Mouse (Mus musculus): ENCODE measurements around the gene Atad5.
A peak's percentile ranks its signal among the peaks of the same experiment; 100 is the strongest.

The Atad5 gene

GRCm38 (mm10) chr11:80088917-80089816, at the start of gene Atad5:
Gene Atad5 (plus strand): TSS chr11:80089400.
- peak; percentile 87 to 88 for DNase-seq

GRCm38 (mm10) chr11:80042615-80043418, 46.4 kb upstream of the Atad5 start:
- peak; percentile 47 to 49 for DNase-seq

- DNase-seq, result no peak
Observed at GRCm38 (mm10) chr11:80043419-80043817, 45.8 kb upstream of the Atad5 start.

GRCm38 (mm10) chr11:80046856-80047255, 42.3 kb upstream of the Atad5 start:
- DNase-seq, result no peak

GRCm38 (mm10) chr11:80050088-80050487, 39.1 kb upstream of the Atad5 start:
- DNase-seq, result no peak

- DNase-seq, result no peak
Observed at GRCm38 (mm10) chr11:80052456-80052855, 36.7 kb upstream of the Atad5 start.

- no peak for DNase-seq
Observed at GRCm38 (mm10) chr11:80053171-80053570, 36.0 kb upstream of the Atad5 start.

GRCm38 (mm10) chr11:80054659-80055058, 34.5 kb upstream of the Atad5 start:
- no peak for DNase-seq

GRCm38 (mm10) chr11:80056141-80056540, 33.1 kb upstream of the Atad5 start:
- no peak for DNase-seq

GRCm38 (mm10) chr11:80062159-80062558, 27.0 kb upstream of the Atad5 start:
- no peak for DNase-seq

- DNase-seq, result peak; percentile 20 to 29
Observed at GRCm38 (mm10) chr11:80066373-80066772, 22.8 kb upstream of the Atad5 start.

- peak; percentile 32 to 52 for DNase-seq
Observed at GRCm38 (mm10) chr11:80067558-80067957, 21.6 kb upstream of the Atad5 start.

- no peak for DNase-seq
Observed at GRCm38 (mm10) chr11:80069815-80070214, 19.4 kb upstream of the Atad5 start.

- DNase-seq, result no peak
Observed at GRCm38 (mm10) chr11:80071039-80071438, 18.2 kb upstream of the Atad5 start.

- no peak for DNase-seq
Observed at GRCm38 (mm10) chr11:80072365-80072764, 16.8 kb upstream of the Atad5 start.

- no peak for DNase-seq
Observed at GRCm38 (mm10) chr11:80075608-80076277, 13.5 kb upstream of the Atad5 start.

- no peak for DNase-seq
Observed at GRCm38 (mm10) chr11:80077784-80078545, 11.2 kb upstream of the Atad5 start.

- DNase-seq, result no peak
Observed at GRCm38 (mm10) chr11:80078831-80079230, 10.4 kb upstream of the Atad5 start.

GRCm38 (mm10) chr11:80079751-80080150, 9.4 kb upstream of the Atad5 start:
- DNase-seq, result no peak

GRCm38 (mm10) chr11:80080381-80080825, 8.8 kb upstream of the Atad5 start:
- DNase-seq, result no peak

GRCm38 (mm10) chr11:80080826-80081728, 8.1 kb upstream of the Atad5 start, which contains the start of gene Crlf3:
Gene Crlf3 (minus strand): TSS chr11:80080991.
- DNase-seq, result peak; percentile 95 to 97

Measured in thymus, postnatal 36 days (tissue).